Mouse (Mus musculus): Measurements from ENCODE around the gene Slc30a3.
"Not testable (repeated sequence)": the region's sequence is repeated elsewhere in the genome, so short reads cannot be mapped to it uniquely, and the experiment has no call there.

Gene Slc30a3

GRCm38 (mm10) chr5:31048763-31049641 is 59.0 kb downstream of the Slc30a3 start, which contains the start of gene Slc5a6:
Gene Slc5a6, minus strand, starts transcription at chr5:31048924.
- in situ Hi-C loops (cut with MboI, MseI): no loop called here

GRCm38 (mm10) chr5:31047848-31048762 is 59.9 kb downstream of the Slc30a3 start, which contains the start of gene Atraid:
Gene Atraid, plus strand, starts transcription at chr5:31048312.
- in situ Hi-C loops (cut with MboI, MseI): no loop called here

GRCm38 (mm10) chr5:31047074-31047473 is 61.0 kb downstream of the Slc30a3 start:
- in situ Hi-C loops (cut with MboI, MseI): no loop called here

- in situ Hi-C loops (cut with MboI, MseI): no loop called here
Measured at GRCm38 (mm10) chr5:31046416-31046815, 61.6 kb downstream of the Slc30a3 start.

- in situ Hi-C loops (cut with MboI, MseI): no loop called here
Measured at GRCm38 (mm10) chr5:31038171-31038845, 69.7 kb downstream of the Slc30a3 start.

- in situ Hi-C loops (cut with MboI, MseI): not testable (repeated sequence)
Measured at GRCm38 (mm10) chr5:31036556-31036955, 71.5 kb downstream of the Slc30a3 start.
